Mouse (Mus musculus): ENCODE data around the gene C1rl.

DNA sequence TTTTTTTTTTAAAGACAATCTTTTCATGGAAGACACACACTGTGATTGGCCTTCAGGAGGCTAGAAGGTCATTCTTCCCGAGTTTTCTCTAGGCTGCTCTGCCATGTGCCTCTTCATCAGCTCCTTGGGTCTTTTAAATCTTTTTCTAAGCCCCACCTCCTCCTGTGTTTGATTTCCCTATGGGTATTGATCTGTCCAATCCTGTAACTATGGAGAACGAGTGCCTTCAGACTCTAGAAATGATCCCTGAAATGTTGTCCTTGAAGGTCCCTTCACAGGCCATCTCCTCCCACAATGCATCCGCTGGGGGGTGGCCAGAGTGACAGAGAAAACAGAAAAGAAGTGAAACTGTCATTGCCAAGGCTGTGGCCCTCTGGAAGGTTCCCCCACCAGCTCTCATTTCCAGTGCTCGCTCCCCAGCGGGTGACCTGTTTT lies 15.7 kb upstream of the C1rl start:
- TF ChIP-seq CTCF (IDR thresholded peaks at IDR 0.05; ENCODE audit: low read depth, low read length) (no peak), EP300 (IDR thresholded peaks at IDR 0.05; ENCODE audit: insufficient read depth, low read depth, low read length) (no peak), POLR2A (IDR thresholded peaks at IDR 0.05; ENCODE audit: insufficient read depth, low read length) (no peak)

Measured in ES-Bruce4 (cell line).